Mouse (Mus musculus): ENCODE results near the gene C1rl. TPM values are rescaled to one million over a fixed set of nuclear protein-coding genes. Genes with fewer than 3 reads are reported as not detected.

C1rl gene
- polyA plus RNA-seq, 1 experiment = 0.50 TPM

GRCm38 (mm10) chr6:124456243-124456642 lies 36.7 kb upstream of the C1rl start:
- H3K79me2 ChIP-seq (ENCODE audit: control insufficient read depth, insufficient read depth) = no peaks in the 10 kb centered on the region
- H3K79me3 ChIP-seq (ENCODE audit: low read depth) = no peaks in the 10 kb centered on the region
- H3ac ChIP-seq (ENCODE audit: control insufficient read depth, insufficient read length, low read depth) = no peak overlapping the region
- TF ChIP-seq MYOG (IDR thresholded peaks at IDR 0.05; ENCODE audit: control insufficient read depth, extremely low read depth, insufficient read length) (no peak), MYOD1 (IDR thresholded peaks at IDR 0.05; ENCODE audit: control insufficient read depth, insufficient read length, low read depth) (no peak), USF1 (IDR thresholded peaks at IDR 0.05; ENCODE audit: low read depth) (no peak), CTCF (IDR thresholded peaks at IDR 0.05; ENCODE audit: control insufficient read depth, insufficient read depth, insufficient read length) (no peak), CEBPB (IDR thresholded peaks at IDR 0.05; ENCODE audit: low read depth) (no peak), FOSL1 (IDR thresholded peaks at IDR 0.05; ENCODE audit: insufficient read depth, low read length, poor library complexity, severe bottlenecking) (no peak), MAX (IDR thresholded peaks at IDR 0.05) (no peak)
- no peak overlapping the region for H3K4me3 ChIP-seq (ENCODE audit: insufficient read depth, poor library complexity, severe bottlenecking)
- peaks cover 8% of the 10 kb centered on the region for H3K27me3 ChIP-seq (ENCODE audit: control insufficient read depth, insufficient read depth, insufficient read length)
- H3K36me3 ChIP-seq (ENCODE audit: control insufficient read depth, insufficient read depth) = no peaks in the 10 kb centered on the region

- TF ChIP-seq USF1 (IDR thresholded peaks at IDR 0.05; ENCODE audit: low read depth) = no peak
- peaks cover 17% of the 10 kb centered on the region for H3K27me3 ChIP-seq (ENCODE audit: control insufficient read depth, insufficient read depth, insufficient read length)
- H3K36me3 ChIP-seq (ENCODE audit: control insufficient read depth, insufficient read depth) = no peaks in the 10 kb centered on the region
- H3K79me2 ChIP-seq (ENCODE audit: control insufficient read depth, insufficient read depth) = no peaks in the 10 kb centered on the region
- H3K79me3 ChIP-seq (ENCODE audit: low read depth) = no peaks in the 10 kb centered on the region
- no peak overlapping the region for H3ac ChIP-seq (ENCODE audit: control insufficient read depth, insufficient read length, low read depth)
- H3K4me3 ChIP-seq (ENCODE audit: insufficient read depth, poor library complexity, severe bottlenecking) = no peak overlapping the region
Measured at GRCm38 (mm10) chr6:124457827-124458226, 35.1 kb upstream of the C1rl start.

GRCm38 (mm10) chr6:124458505-124458904 lies 34.4 kb upstream of the C1rl start:
- TF ChIP-seq MAX (IDR thresholded peaks at IDR 0.05) = no peak
- no peak for TF ChIP-seq MYOG (IDR thresholded peaks at IDR 0.05; ENCODE audit: control insufficient read depth, extremely low read depth, insufficient read length)
- TF ChIP-seq MYOD1 (IDR thresholded peaks at IDR 0.05; ENCODE audit: control insufficient read depth, insufficient read length, low read depth) = no peak
- TF ChIP-seq CEBPB (IDR thresholded peaks at IDR 0.05; ENCODE audit: low read depth) = no peak
- no peak for TF ChIP-seq FOSL1 (IDR thresholded peaks at IDR 0.05; ENCODE audit: insufficient read depth, low read length, poor library complexity, severe bottlenecking)
- no peak for TF ChIP-seq CTCF (IDR thresholded peaks at IDR 0.05; ENCODE audit: control insufficient read depth, insufficient read depth, insufficient read length)
- TF ChIP-seq USF1 (IDR thresholded peaks at IDR 0.05; ENCODE audit: low read depth) = no peak
- no peak overlapping the region for H3K4me3 ChIP-seq (ENCODE audit: insufficient read depth, poor library complexity, severe bottlenecking)
- no peaks in the 10 kb centered on the region for H3K79me2 ChIP-seq (ENCODE audit: control insufficient read depth, insufficient read depth)
- no peaks in the 10 kb centered on the region for H3K79me3 ChIP-seq (ENCODE audit: low read depth)
- peaks cover 24% of the 10 kb centered on the region for H3K27me3 ChIP-seq (ENCODE audit: control insufficient read depth, insufficient read depth, insufficient read length)
- no peaks in the 10 kb centered on the region for H3K36me3 ChIP-seq (ENCODE audit: control insufficient read depth, insufficient read depth)
- H3ac ChIP-seq (ENCODE audit: control insufficient read depth, insufficient read length, low read depth) = no peak overlapping the region

- no peaks in the 10 kb centered on the region for H3K79me2 ChIP-seq (ENCODE audit: control insufficient read depth, insufficient read depth)
- TF ChIP-seq MYOG (IDR thresholded peaks at IDR 0.05; ENCODE audit: control insufficient read depth, extremely low read depth, insufficient read length) = no peak
- no peak for TF ChIP-seq FOSL1 (IDR thresholded peaks at IDR 0.05; ENCODE audit: insufficient read depth, low read length, poor library complexity, severe bottlenecking)
- TF ChIP-seq MAX (IDR thresholded peaks at IDR 0.05) = no peak
- no peak for TF ChIP-seq USF1 (IDR thresholded peaks at IDR 0.05; ENCODE audit: low read depth)
- TF ChIP-seq MYOD1 (IDR thresholded peaks at IDR 0.05; ENCODE audit: control insufficient read depth, insufficient read length, low read depth) = no peak
- TF ChIP-seq CTCF (IDR thresholded peaks at IDR 0.05; ENCODE audit: control insufficient read depth, insufficient read depth, insufficient read length) = no peak
- H3K27me3 ChIP-seq (ENCODE audit: control insufficient read depth, insufficient read depth, insufficient read length) = peaks cover 27% of the 10 kb centered on the region
- no peak overlapping the region for H3K4me3 ChIP-seq (ENCODE audit: insufficient read depth, poor library complexity, severe bottlenecking)
- H3K36me3 ChIP-seq (ENCODE audit: control insufficient read depth, insufficient read depth) = no peaks in the 10 kb centered on the region
- H3ac ChIP-seq (ENCODE audit: control insufficient read depth, insufficient read length, low read depth) = no peak overlapping the region
- H3K79me3 ChIP-seq (ENCODE audit: low read depth) = no peaks in the 10 kb centered on the region
Measured at GRCm38 (mm10) chr6:124459388-124459787, 33.5 kb upstream of the C1rl start.

- peaks cover 23% of the 10 kb centered on the region for H3K27me3 ChIP-seq (ENCODE audit: control insufficient read depth, insufficient read depth, insufficient read length)
- no peaks in the 10 kb centered on the region for H3K36me3 ChIP-seq (ENCODE audit: control insufficient read depth, insufficient read depth)
- H3K4me3 ChIP-seq (ENCODE audit: insufficient read depth, poor library complexity, severe bottlenecking) = no peak overlapping the region
- H3ac ChIP-seq (ENCODE audit: control insufficient read depth, insufficient read length, low read depth) = no peak overlapping the region
- no peaks in the 10 kb centered on the region for H3K79me3 ChIP-seq (ENCODE audit: low read depth)
- no peaks in the 10 kb centered on the region for H3K79me2 ChIP-seq (ENCODE audit: control insufficient read depth, insufficient read depth)
- TF ChIP-seq CEBPB (IDR thresholded peaks at IDR 0.05; ENCODE audit: low read depth) (no peak), CTCF (IDR thresholded peaks at IDR 0.05; ENCODE audit: control insufficient read depth, insufficient read depth, insufficient read length) (no peak), FOSL1 (IDR thresholded peaks at IDR 0.05; ENCODE audit: insufficient read depth, low read length, poor library complexity, severe bottlenecking) (no peak), USF1 (IDR thresholded peaks at IDR 0.05; ENCODE audit: low read depth) (no peak), MYOD1 (IDR thresholded peaks at IDR 0.05; ENCODE audit: control insufficient read depth, insufficient read length, low read depth) (no peak), MYOG (IDR thresholded peaks at IDR 0.05; ENCODE audit: control insufficient read depth, extremely low read depth, insufficient read length) (no peak), MAX (IDR thresholded peaks at IDR 0.05) (no peak)
Measured at GRCm38 (mm10) chr6:124463881-124464291, 29.0 kb upstream of the C1rl start.
